Mouse (Mus musculus) limb, embryonic 13.5 days (tissue): ENCODE data around the gene Casp7. TPM values are rescaled to one million over a fixed set of nuclear protein-coding genes. Genes with fewer than 3 reads are reported as not detected.
A peak's percentile ranks its signal among the peaks of the same experiment; 100 is the strongest.

ENCODE experiments used
- ATAC-seq: fragments of 200-750 bp; cut with Nextera tagmentation; 2 replicates; pipeline ENCODE4 v1.8.0; 2017; ENCODE audit warnings: low read depth, moderate number of reproducible peaks, moderate TSS enrichment; ENCODE audit not compliant: low FRiP score
- H3K27ac ChIP-seq: fragments of 300-500 bp; sonication (generic); 2 replicates; pipeline ENCODE4 v1.5.1; 2015; ENCODE audit warnings: inconsistent platforms, mild to moderate bottlenecking, moderate library complexity
- H3K27me3 ChIP-seq: fragments of 300-500 bp; sonication (generic); 2 replicates; pipeline ENCODE4 v1.6.1; 2015; ENCODE audit warnings: mild to moderate bottlenecking, inconsistent platforms
- H3K36me3 ChIP-seq: fragments of 300-500 bp; sonication (generic); 2 replicates; pipeline ENCODE4 v1.6.1; 2015; ENCODE audit warnings: inconsistent platforms, mild to moderate bottlenecking, moderate library complexity
- H3K4me1 ChIP-seq: fragments of 300-500 bp; sonication (generic); 2 replicates; pipeline ENCODE4 v1.6.1; 2015; ENCODE audit warnings: inconsistent platforms
- H3K4me2 ChIP-seq: fragments of 300-500 bp; sonication (generic); replicated peaks from 2 replicates; pipeline ENCODE4 v1.6.1; 2015; ENCODE audit warnings: inconsistent platforms, mild to moderate bottlenecking, moderate library complexity
- H3K4me3 ChIP-seq: fragments of 300-500 bp; sonication (generic); 2 replicates; pipeline ENCODE4 v1.5.1; 2015; ENCODE audit warnings: moderate library complexity, mild to moderate bottlenecking, inconsistent platforms
- H3K9ac ChIP-seq: fragments of 300-500 bp; sonication (generic); 2 replicates; pipeline ENCODE4 v1.6.1; 2015; ENCODE audit warnings: mild to moderate bottlenecking, inconsistent platforms
- H3K9me3 ChIP-seq: fragments of 300-500 bp; sonication (generic); 2 replicates; pipeline ENCODE4 v1.6.1; 2016; ENCODE audit warnings: inconsistent platforms
- WGBS: fragments of 180-500 bp; shearing (Covaris S2); methylation state at CpG from one replicate; pipeline ENCODE4 v1.1.7; 2015; 5-methylcytosine and 5-hydroxymethylcytosine counted together
- polyA plus RNA-seq: library from polyadenylated mRNA; unstranded; fragments of >200 nt; fragmentation: Nextera tagmentation; extraction: Ambion mirVana; gene quantifications from 2 replicates; pipeline ENCODE4 v1.2.1, GENCODE M21; 2015

Casp7 gene
- polyA plus RNA-seq, 1 experiment from 2014 or later = 29.3 TPM

- Histone ChIP-seq H3K9me3 (no peaks in the 10 kb centered on the region), H3K27ac (no peak overlapping the region), H3K27me3 (no peaks in the 10 kb centered on the region), H3K4me3 (no peak overlapping the region), H3K36me3 (peaks cover 34% of the 10 kb centered on the region), H3K9ac (no peak overlapping the region), H3K4me1 (0 out of 2 replicates have a peak, but pooled peaks cover 3% of the 10 kb centered on the region), H3K4me2 (no peak overlapping the region)
- no peak for ATAC-seq
- 90% methylated on average over 7 of the region's 7 CpGs for WGBS
Observed at GRCm38 (mm10) chr19:56433581-56433980, 36.7 kb downstream of the Casp7 start.

- Histone ChIP-seq H3K4me3 (no peak overlapping the region), H3K4me2 (no peak overlapping the region), H3K36me3 (peaks cover 53% of the 10 kb centered on the region), H3K27me3 (no peaks in the 10 kb centered on the region), H3K9me3 (no peaks in the 10 kb centered on the region), H3K4me1 (0 out of 2 replicates have a peak, but pooled peaks cover 3% of the 10 kb centered on the region), H3K9ac (no peak overlapping the region), H3K27ac (no peak overlapping the region)
- no peak for ATAC-seq
- WGBS = 91% methylated on average over 13 of the region's 13 CpGs
Observed at GRCm38 (mm10) chr19:56436380-56436779, 39.5 kb downstream of the Casp7 start.

- 78% methylated on average over 7 of the region's 7 CpGs for WGBS
- H3K27ac ChIP-seq = no peak overlapping the region
- H3K9ac ChIP-seq = no peak overlapping the region
- H3K4me3 ChIP-seq = no peak overlapping the region
- ATAC-seq = 0 out of 2 replicates have a peak, but pooled peaks have one; percentile 24
- no peaks in the 10 kb centered on the region for H3K4me1 ChIP-seq
- H3K27me3 ChIP-seq = no peaks in the 10 kb centered on the region
- no peak overlapping the region for H3K4me2 ChIP-seq
- no peaks in the 10 kb centered on the region for H3K9me3 ChIP-seq
- peaks cover 56% of the 10 kb centered on the region for H3K36me3 ChIP-seq
Observed at GRCm38 (mm10) chr19:56438357-56439071, 41.6 kb downstream of the Casp7 start.

- no peak for ATAC-seq
- H3K27ac ChIP-seq = no peak overlapping the region
- WGBS = 97% methylated on average over 6 of the region's 6 CpGs
Observed at GRCm38 (mm10) chr19:56439072-56439434, 42.1 kb downstream of the Casp7 start.

GRCm38 (mm10) chr19:56443445-56443844 is 46.5 kb downstream of the Casp7 start:
- H3K36me3 ChIP-seq = peaks cover 22% of the 10 kb centered on the region
- WGBS = 84% methylated on average over 14 of the region's 14 CpGs
- ATAC-seq = no peak

More at GRCm38 (mm10) chr19:56439072-56439434, 42.1 kb downstream of the Casp7 start:
- Histone ChIP-seq H3K4me3 (no peak overlapping the region), H3K9ac (no peak overlapping the region), H3K9me3 (no peaks in the 10 kb centered on the region), H3K4me1 (no peaks in the 10 kb centered on the region), H3K36me3 (peaks cover 50% of the 10 kb centered on the region), H3K27me3 (no peaks in the 10 kb centered on the region), H3K4me2 (no peak overlapping the region)

GRCm38 (mm10) chr19:56448784-56449183 is 51.9 kb downstream of the Casp7 start:
- H3K27ac ChIP-seq = no peak overlapping the region
- 98% methylated on average over 4 of the region's 4 CpGs for WGBS
- ATAC-seq = no peak

More at GRCm38 (mm10) chr19:56443445-56443844, 46.5 kb downstream of the Casp7 start:
- no peak overlapping the region for H3K4me3 ChIP-seq
- H3K27me3 ChIP-seq = no peaks in the 10 kb centered on the region
- no peak overlapping the region for H3K27ac ChIP-seq
- no peak overlapping the region for H3K9ac ChIP-seq
- no peak overlapping the region for H3K4me2 ChIP-seq
- H3K4me1 ChIP-seq = peaks cover 9% of the 10 kb centered on the region
- H3K9me3 ChIP-seq = no peaks in the 10 kb centered on the region

GRCm38 (mm10) chr19:56449537-56449936 is 52.6 kb downstream of the Casp7 start:
- H3K36me3 ChIP-seq = no peaks in the 10 kb centered on the region
- WGBS = 86% methylated on average over 8 of the region's 8 CpGs
- no peak overlapping the region for H3K4me2 ChIP-seq
- peaks cover 6% of the 10 kb centered on the region for H3K4me1 ChIP-seq
- H3K4me3 ChIP-seq = no peak overlapping the region
- H3K9me3 ChIP-seq = no peaks in the 10 kb centered on the region
- no peak overlapping the region for H3K27ac ChIP-seq
- H3K9ac ChIP-seq = no peak overlapping the region
- no peaks in the 10 kb centered on the region for H3K27me3 ChIP-seq
- no peak for ATAC-seq

More at GRCm38 (mm10) chr19:56448784-56449183, 51.9 kb downstream of the Casp7 start:
- Histone ChIP-seq H3K9me3 (no peaks in the 10 kb centered on the region), H3K36me3 (no peaks in the 10 kb centered on the region), H3K9ac (no peak overlapping the region), H3K27me3 (no peaks in the 10 kb centered on the region), H3K4me3 (no peak overlapping the region), H3K4me1 (peaks cover 9% of the 10 kb centered on the region), H3K4me2 (no peak overlapping the region)

GRCm38 (mm10) chr19:56450892-56451291 is 54.0 kb downstream of the Casp7 start:
- Histone ChIP-seq H3K9me3 (no peaks in the 10 kb centered on the region), H3K27ac (no peak overlapping the region), H3K4me1 (no peaks in the 10 kb centered on the region), H3K27me3 (no peaks in the 10 kb centered on the region), H3K4me3 (no peak overlapping the region), H3K9ac (no peak overlapping the region), H3K36me3 (no peaks in the 10 kb centered on the region), H3K4me2 (no peak overlapping the region)
- no peak for ATAC-seq
- WGBS = 78% methylated on average over 5 of the region's 5 CpGs

- no peak overlapping the region for H3K9ac ChIP-seq
- no peaks in the 10 kb centered on the region for H3K4me1 ChIP-seq
- no peak overlapping the region for H3K4me2 ChIP-seq
- H3K9me3 ChIP-seq = no peaks in the 10 kb centered on the region
- no peaks in the 10 kb centered on the region for H3K36me3 ChIP-seq
- no peaks in the 10 kb centered on the region for H3K27me3 ChIP-seq
- no peak overlapping the region for H3K27ac ChIP-seq
- WGBS = 89% methylated on average over 4 of the region's 4 CpGs
- no peak for ATAC-seq
- H3K4me3 ChIP-seq = no peak overlapping the region
Observed at GRCm38 (mm10) chr19:56451867-56452266, 54.9 kb downstream of the Casp7 start.

- H3K36me3 ChIP-seq = no peaks in the 10 kb centered on the region
- H3K9ac ChIP-seq = no peak overlapping the region
- no peaks in the 10 kb centered on the region for H3K27me3 ChIP-seq
- H3K4me1 ChIP-seq = peaks cover 4% of the 10 kb centered on the region
- no peak overlapping the region for H3K4me3 ChIP-seq
- H3K4me2 ChIP-seq = no peak overlapping the region
- no peaks in the 10 kb centered on the region for H3K9me3 ChIP-seq
- no peak for ATAC-seq
- no peak overlapping the region for H3K27ac ChIP-seq
- 98% methylated on average over 2 of the region's 2 CpGs for WGBS
Observed at GRCm38 (mm10) chr19:56452421-56452820, 55.5 kb downstream of the Casp7 start.

GRCm38 (mm10) chr19:56454862-56455261 is 57.9 kb downstream of the Casp7 start:
- no peaks in the 10 kb centered on the region for H3K9me3 ChIP-seq
- H3K4me3 ChIP-seq = no peak overlapping the region
- no peak for ATAC-seq
- H3K9ac ChIP-seq = no peak overlapping the region
- H3K36me3 ChIP-seq = no peaks in the 10 kb centered on the region
- 80% methylated on average over 4 of the region's 4 CpGs for WGBS
- no peak overlapping the region for H3K4me2 ChIP-seq
- no peaks in the 10 kb centered on the region for H3K27me3 ChIP-seq
- no peak overlapping the region for H3K27ac ChIP-seq
- H3K4me1 ChIP-seq = peaks cover 10% of the 10 kb centered on the region

GRCm38 (mm10) chr19:56455369-56455768 is 58.4 kb downstream of the Casp7 start:
- Histone ChIP-seq H3K27ac (no peak overlapping the region), H3K9me3 (no peaks in the 10 kb centered on the region), H3K4me3 (no peak overlapping the region), H3K4me2 (no peak overlapping the region), H3K9ac (no peak overlapping the region), H3K4me1 (peaks cover 10% of the 10 kb centered on the region), H3K36me3 (no peaks in the 10 kb centered on the region), H3K27me3 (no peaks in the 10 kb centered on the region)
- ATAC-seq = no peak
- WGBS = 47% methylated on average over 2 of the region's 2 CpGs

GRCm38 (mm10) chr19:56457569-56457968 is 60.6 kb downstream of the Casp7 start:
- Histone ChIP-seq H3K4me2 (no peak overlapping the region), H3K4me1 (peaks cover 15% of the 10 kb centered on the region), H3K27ac (no peak overlapping the region), H3K27me3 (no peaks in the 10 kb centered on the region), H3K36me3 (no peaks in the 10 kb centered on the region), H3K4me3 (no peak overlapping the region), H3K9ac (no peak overlapping the region), H3K9me3 (no peaks in the 10 kb centered on the region)
- ATAC-seq = no peak
- 66% methylated on average over 4 of the region's 4 CpGs for WGBS
